Mouse (Mus musculus) heart, postnatal 0 days (tissue): ENCODE data around the gene Cdk6.

Experiments
- CTCF ChIP-seq: IDR thresholded peaks from 2 replicates; pipeline ENCODE4 v1.5.1; 2016; ENCODE audit warnings: antibody characterized with exemption, control low read depth, low read depth
- EP300 ChIP-seq: IDR thresholded peaks from 2 replicates; pipeline ENCODE4 v1.6.1; 2016; ENCODE audit warnings: antibody characterized with exemption, low read depth

GRCm38 (mm10) chr5:3571266-3571665, 230.0 kb downstream of the Cdk6 start, which contains the start of gene 1700109H08Rik:
- TF ChIP-seq CTCF (no peak), EP300 (no peak)
